Mouse (Mus musculus): ENCODE data around the gene Gimap4. TPM values are rescaled to one million over a fixed set of nuclear protein-coding genes. Genes with fewer than 3 reads are reported as not detected.

Gene Gimap4
- total and polyA plus RNA-seq, 3 experiments = 113 to 264 (median 203) TPM

DNA sequence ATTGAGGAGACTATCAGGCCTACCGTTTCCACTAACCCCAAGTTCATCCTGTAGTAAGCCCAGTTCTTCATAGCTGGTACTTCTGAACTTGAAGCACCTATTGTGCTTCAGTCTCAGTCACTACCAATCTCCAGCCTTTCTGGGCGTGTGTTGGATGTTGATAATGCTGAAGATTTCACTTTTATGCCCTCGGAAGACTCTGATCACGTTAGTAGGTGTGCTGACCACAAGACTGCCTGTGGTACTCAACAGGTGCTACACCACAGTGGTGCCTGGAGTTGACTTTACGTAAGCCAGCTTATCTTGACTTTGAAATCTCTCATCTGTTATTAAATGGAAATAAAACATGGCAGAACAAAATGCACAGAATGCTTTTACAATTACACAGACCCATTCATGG is 3.9 kb upstream of the Gimap4 start:
- Histone ChIP-seq H3K4me1 (ENCODE audit: control insufficient read depth in 1 of 2, insufficient read depth in 2 of 2) (peaks cover 17 to 55% of the 10 kb centered on the region in 2 experiments), H3K27me3 (replicated peaks) (no peaks in the 10 kb centered on the region), H3K9me3 (replicated peaks; ENCODE audit: low read length) (no peaks in the 10 kb centered on the region), H3K4me3 (replicated peaks in 1 of 3; ENCODE audit: low read depth in 2 of 3, low read length in 2 of 3, poor library complexity in 1 of 3) (no peak overlapping the region), H3K79me2 (replicated peaks; ENCODE audit: control insufficient read depth, extremely low read depth, insufficient read depth, poor library complexity, severe bottlenecking) (peaks cover 32% of the 10 kb centered on the region), H3K27ac (ENCODE audit: insufficient read depth, low read depth) (peak overlapping the region; percentile 55), H3K9ac (ENCODE audit: insufficient read depth, low read depth) (peak overlapping the region; percentile 52; the same call in 1 of the 2 replicates), H3K36me3 (replicated peaks in 1 of 2; ENCODE audit: control insufficient read depth in 1 of 2, insufficient read depth in 1 of 2, low read length in 1 of 2) (peaks cover 0 to 13% of the 10 kb centered on the region in 2 experiments), H3K4me2 (ENCODE audit: insufficient read depth, low read depth, poor library complexity, severe bottlenecking) (peak overlapping the region; percentile 44; the same call in 1 of the 2 replicates)
- TF ChIP-seq ZC3H11A (IDR thresholded peaks at IDR 0.05; ENCODE audit: low read depth, low read length) (no peak), PAX5 (IDR thresholded peaks at IDR 0.05; ENCODE audit: low read length) (no peak), TBP (conservative IDR thresholded peaks at IDR 0.05; ENCODE audit: low read depth, low read length) (no peak), RAD21 (IDR thresholded peaks at IDR 0.05; ENCODE audit: low read depth, low read length) (no peak; the same call in 1 of the 2 replicates), POLR2A (IDR thresholded peaks at IDR 0.05; ENCODE audit: low read depth, low read length) (no peak; the same call in 1 of the 2 replicates), CHD1 (IDR thresholded peaks at IDR 0.05; ENCODE audit: low read depth, low read length) (0 out of 2 replicates have a peak, but pooled peaks have one; percentile 61), JUN (IDR thresholded peaks at IDR 0.05; ENCODE audit: insufficient read depth, low read depth, low read length) (no peak), NRF1 (IDR thresholded peaks at IDR 0.05; ENCODE audit: low read depth, low read length) (no peak), ETS1 (conservative IDR thresholded peaks at IDR 0.05; ENCODE audit: low read depth, low read length) (peak; percentile 42; the same call in 1 of the 2 replicates), E2F4 (IDR thresholded peaks at IDR 0.05; ENCODE audit: insufficient replicate concordance, low read depth, low read length) (no peak), IRF4 (IDR thresholded peaks at IDR 0.05; ENCODE audit: low read depth, low read length) (no peak), SIN3A (IDR thresholded peaks at IDR 0.05; ENCODE audit: low read length) (no peak), TCF12 (IDR thresholded peaks at IDR 0.05; ENCODE audit: low read depth, low read length) (peak; percentile 27; the same call in 1 of the 2 replicates), ZNF384 (IDR thresholded peaks at IDR 0.05; ENCODE audit: low read depth, low read length) (no peak), SMC3 (IDR thresholded peaks at IDR 0.05; ENCODE audit: low read depth, low read length) (no peak; the same call in 1 of the 2 replicates), GABPA (IDR thresholded peaks at IDR 0.05; ENCODE audit: insufficient replicate concordance, low read depth, low read length) (no peak), EP300 (IDR thresholded peaks at IDR 0.05; ENCODE audit: low read length) (0 out of 2 replicates have a peak, but pooled peaks have one; percentile 23), POLR2AphosphoS2 (IDR thresholded peaks at IDR 0.05; ENCODE audit: low read depth, low read length) (no peak), HCFC1 (IDR thresholded peaks at IDR 0.05; ENCODE audit: low read depth, low read length) (no peak), NELFE (IDR thresholded peaks at IDR 0.05; ENCODE audit: low read depth, low read length) (no peak), BHLHE40 (IDR thresholded peaks at IDR 0.05; ENCODE audit: low read depth, low read length) (peak; percentile 82), UBTF (IDR thresholded peaks at IDR 0.05; ENCODE audit: low read depth, low read length) (no peak), MXI1 (IDR thresholded peaks at IDR 0.05; ENCODE audit: low read depth, low read length) (no peak)
- no peak for DNase-seq (ENCODE audit: extremely low read depth)
- dilution Hi-C loops (cut with MboI; ENCODE audit: extremely low pct_ligation_motif_present, extremely low pct_unique_long_range_greater_than_20kb, low sequenced_read_pairs) (no loop called here), in situ Hi-C loops (cut with MboI; ENCODE audit: low pct_ligation_motif_present, low pct_unique_long_range_greater_than_20kb, low sequenced_read_pairs) (loop anchor here (5.0 kb wide), 1 partner anchor 33 kb away; the partner anchor contains the start of gene Gimap8)
